Comparison of ENCODE assay signal across 9 mouse cellular contexts in the genomic region with DNA sequence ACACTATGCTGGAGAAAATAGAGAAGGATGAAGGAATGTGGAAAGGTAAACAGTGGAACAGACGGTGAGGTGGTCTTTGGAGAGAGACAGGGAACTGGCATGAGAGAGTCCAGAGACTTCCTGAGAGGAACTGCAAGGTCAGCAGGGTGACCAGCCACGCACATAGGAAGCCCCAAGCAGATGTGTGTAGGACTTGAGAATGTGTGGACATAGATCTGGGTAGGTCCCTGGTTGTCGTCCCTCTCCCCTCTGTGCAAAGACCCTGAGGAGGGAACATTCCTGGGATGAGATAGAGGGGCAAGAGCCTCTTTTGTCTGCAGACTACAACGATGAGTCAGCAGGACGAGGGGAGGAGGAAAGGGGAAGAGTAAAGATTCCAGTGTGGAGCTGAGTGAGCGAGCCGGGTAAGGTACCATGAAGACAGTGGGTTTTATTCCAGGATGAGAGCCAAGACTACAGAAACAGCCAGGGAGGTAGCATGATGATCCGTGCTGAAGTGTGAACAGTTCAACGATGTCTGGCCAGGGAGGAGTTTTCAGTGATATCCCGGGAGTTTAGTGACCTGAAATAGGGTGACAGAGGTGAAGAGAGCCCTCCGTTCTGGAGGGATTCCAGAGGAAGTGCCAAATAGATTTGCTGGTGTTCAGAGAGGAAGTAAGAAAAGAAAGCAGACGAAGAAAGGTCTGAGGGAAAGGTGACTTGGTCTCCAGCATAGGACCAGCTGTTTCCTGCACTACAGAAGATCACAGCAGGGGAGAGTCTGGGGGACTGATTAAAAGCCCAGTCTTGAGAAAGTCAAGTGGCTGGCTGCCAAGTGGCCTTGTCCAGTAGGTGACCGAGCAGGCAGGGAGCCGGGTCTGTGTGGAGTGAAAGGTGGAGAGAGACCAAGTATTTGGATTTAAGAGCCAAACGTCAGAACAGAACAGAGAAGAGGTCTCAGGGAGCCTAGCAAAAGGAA.
DNase-seq lines count a peak whose midpoint lies in the region; ATAC-seq and TF ChIP-seq lines count a peak whose summit lies in the region.
"Had no signal": no experiment of that assay in that cellular context is flagged by ENCODE, and none has a peak within 500 bp of the region (broad histone marks: within the 10 kb centered on the region; RNA-seq: fewer than 3 reads in every experiment).

No protein-coding gene starts in this region.

- ATAC-seq in stomach, embryonic 14.5 days (ENCODE audit: insufficient number of reproducible peaks, insufficient read depth, low FRiP score, low read depth): peak; percentile 24; the same call in 1 of the 2 replicates
- ATAC-seq in stomach, postnatal 0 days (ENCODE audit: low FRiP score, low TSS enrichment): no peak
- no peak for ATAC-seq in neural tube, embryonic 12.5 days (ENCODE audit: low FRiP score, low read depth)

- H3K9ac ChIP-seq in stomach, embryonic 14.5 days (replicated peaks; ENCODE audit: low read depth, low read length): no peak overlapping the region
- no peak overlapping the region for H3K9ac ChIP-seq in stomach, postnatal 0 days (ENCODE audit: low read length)
- no peak overlapping the region for H3K9ac ChIP-seq in neural tube, embryonic 12.5 days
- H3K9ac ChIP-seq: embryonic facial prominence, embryonic 12.5 days had no signal

- H3K4me1 ChIP-seq in stomach, embryonic 14.5 days (ENCODE audit: control insufficient read depth, insufficient read depth, low read length): peaks cover 19% of the 10 kb centered on the region
- H3K4me1 ChIP-seq in stomach, postnatal 0 days (replicated peaks; ENCODE audit: control insufficient read depth, insufficient read depth): no peaks in the 10 kb centered on the region
- peaks cover 45% of the 10 kb centered on the region for H3K4me1 ChIP-seq in limb, embryonic 10.5 days
- peaks cover 48% of the 10 kb centered on the region for H3K4me1 ChIP-seq in neural tube, embryonic 12.5 days

- no peak overlapping the region for H3K4me3 ChIP-seq in stomach, embryonic 14.5 days (ENCODE audit: low read depth, low read length)
- no peak overlapping the region for H3K4me3 ChIP-seq in stomach, postnatal 0 days (ENCODE audit: low read depth, low read length)
- no peak overlapping the region for H3K4me3 ChIP-seq in limb, embryonic 10.5 days
- H3K4me3 ChIP-seq in neural tube, embryonic 12.5 days: no peak overlapping the region
- H3K4me3 ChIP-seq: embryonic facial prominence, embryonic 12.5 days had no signal

- no peak for TF ChIP-seq CTCF in stomach, postnatal 0 days (IDR thresholded peaks at IDR 0.05; ENCODE audit: low read depth)

- no peak overlapping the region for H3K4me2 ChIP-seq in stomach, embryonic 14.5 days (replicated peaks; ENCODE audit: low read depth, low read length)
- no peak overlapping the region for H3K4me2 ChIP-seq in stomach, postnatal 0 days (replicated peaks; ENCODE audit: low read depth)
- peak overlapping the region; percentile 2; the same call in 1 of the 2 replicates for H3K4me2 ChIP-seq in neural tube, embryonic 12.5 days (replicated peaks)
- H3K4me2 ChIP-seq: embryonic facial prominence, embryonic 12.5 days had no signal

- H3K36me3 ChIP-seq in stomach, embryonic 14.5 days (ENCODE audit: control insufficient read depth, insufficient read depth, low read length): no peaks in the 10 kb centered on the region
- no peaks in the 10 kb centered on the region for H3K36me3 ChIP-seq in stomach, postnatal 0 days (ENCODE audit: control insufficient read depth, insufficient read depth, low read length)
- no peaks in the 10 kb centered on the region for H3K36me3 ChIP-seq in limb, embryonic 10.5 days
- H3K36me3 ChIP-seq in neural tube, embryonic 12.5 days: no peaks in the 10 kb centered on the region
- H3K36me3 ChIP-seq: embryonic facial prominence, embryonic 12.5 days had no signal

- WGBS in stomach, embryonic 14.5 days: 18% methylated on average over 15 of the region's 15 CpGs
- WGBS in stomach, postnatal 0 days: 22% methylated on average over 15 of the region's 15 CpGs
- WGBS in limb, embryonic 10.5 days: 49% methylated on average over 15 of the region's 15 CpGs
- 37% methylated on average over 15 of the region's 15 CpGs for WGBS in neural tube, embryonic 12.5 days

- no peaks in the 10 kb centered on the region for H3K27me3 ChIP-seq in stomach, embryonic 14.5 days (ENCODE audit: control insufficient read depth, insufficient read depth, low read length)
- no peaks in the 10 kb centered on the region for H3K27me3 ChIP-seq in stomach, postnatal 0 days (ENCODE audit: control insufficient read depth, insufficient read depth, low read length)
- no peaks in the 10 kb centered on the region for H3K27me3 ChIP-seq in limb, embryonic 10.5 days (ENCODE audit: low read depth, poor library complexity, severe bottlenecking)
- no peaks in the 10 kb centered on the region for H3K27me3 ChIP-seq in neural tube, embryonic 12.5 days (replicated peaks)
- H3K27me3 ChIP-seq: embryonic facial prominence, embryonic 12.5 days had no signal

- intact Hi-C loops in heart, postnatal 10 days (cut with DNase I): no loop called here

- H3K27ac ChIP-seq in stomach, embryonic 14.5 days (ENCODE audit: low read length): no peak overlapping the region; the same call in 1 of the 2 replicates
- no peak overlapping the region for H3K27ac ChIP-seq in stomach, postnatal 0 days (replicated peaks)
- H3K27ac ChIP-seq in limb, embryonic 10.5 days: peak overlapping the region; percentile 73
- H3K27ac ChIP-seq in neural tube, embryonic 12.5 days: peak overlapping the region; percentile 6; the same call in 1 of the 2 replicates
- H3K27ac ChIP-seq: embryonic facial prominence, embryonic 12.5 days had no signal

- peak; percentile 61 for DNase-seq in adrenal gland, adult 2 months
- no peak for DNase-seq in adrenal gland, adult 18-20 months (ENCODE audit: low spot score in 2 of 2)
- no peak for DNase-seq in stomach, postnatal 0 days (ENCODE audit: low spot score)
- DNase-seq in heart, postnatal 10 days: peak; percentile 46 to 64
- DNase-seq in limb, embryonic 10.5 days (ENCODE audit: low spot score): peak; percentile 35
- no peak for DNase-seq in layer of hippocampus, adult 9-10 months (ENCODE audit: low spot score)

- H3K9me3 ChIP-seq in stomach, embryonic 14.5 days (ENCODE audit: control insufficient read depth, low read depth, low read length): no peaks in the 10 kb centered on the region
- H3K9me3 ChIP-seq in stomach, postnatal 0 days (ENCODE audit: control insufficient read depth, low read length): no peaks in the 10 kb centered on the region
- no peaks in the 10 kb centered on the region for H3K9me3 ChIP-seq in limb, embryonic 10.5 days (replicated peaks)
- no peaks in the 10 kb centered on the region for H3K9me3 ChIP-seq in neural tube, embryonic 12.5 days
- H3K9me3 ChIP-seq: embryonic facial prominence, embryonic 12.5 days had no signal

- TF ChIP-seq EP300 in stomach, postnatal 0 days (optimal IDR thresholded peaks at IDR 0.05): no peak

Comparison
In these comparisons a context has a peak if more than half of its experiments do, and no peak if none do; other contexts are left out.
1. DNase-seq: peak in adrenal gland, adult 2 months (single experiment), heart, postnatal 10 days (2 of 2) and limb, embryonic 10.5 days (single experiment); none in adrenal gland, adult 18-20 months (0 of 2), stomach, postnatal 0 days (single experiment) and layer of hippocampus, adult 9-10 months (single experiment).
2. H3K27ac ChIP-seq: peak in limb, embryonic 10.5 days (single experiment) and neural tube, embryonic 12.5 days (single experiment); none in stomach, embryonic 14.5 days (single experiment) and stomach, postnatal 0 days (single experiment).